Mouse (Mus musculus) forebrain, embryonic 16.5 days (tissue): Measurements from ENCODE around the gene C1ra. TPM values are rescaled to one million over a fixed set of nuclear protein-coding genes. Genes with fewer than 3 reads are reported as not detected.
"Not testable (repeated sequence)": the region's sequence is repeated elsewhere in the genome, so short reads cannot be mapped to it uniquely, and the experiment has no call there.

Experiments
- ATAC-seq: fragments of 200-750 bp; cut with Nextera tagmentation; 2 replicates; pipeline ENCODE4 v1.8.0; 2017; ENCODE audit warnings: mild to moderate bottlenecking, moderate library complexity
- H3K27ac ChIP-seq: fragments of 300-500 bp; sonication (generic); 2 replicates; pipeline ENCODE4 v1.5.1; 2014; ENCODE audit warnings: low read length, control low read depth
- H3K27me3 ChIP-seq: fragments of 300-500 bp; sonication (generic); replicated peaks from 2 replicates; pipeline ENCODE4 v1.6.1; 2014; ENCODE audit warnings: low read length; ENCODE audit not compliant: control insufficient read depth, insufficient read depth
- H3K36me3 ChIP-seq: fragments of 300-500 bp; sonication (generic); 2 replicates; pipeline ENCODE4 v1.6.1; 2014; ENCODE audit not compliant: control insufficient read depth, insufficient read depth
- H3K4me1 ChIP-seq: fragments of 300-500 bp; sonication (generic); replicated peaks from 2 replicates; pipeline ENCODE4 v1.6.1; 2014; ENCODE audit warnings: low read length; ENCODE audit not compliant: control insufficient read depth, insufficient read depth
- H3K4me2 ChIP-seq: fragments of 300-500 bp; sonication (generic); 2 replicates; pipeline ENCODE4 v1.6.1; 2014; ENCODE audit warnings: mild to moderate bottlenecking, low read length, control low read depth
- H3K4me3 ChIP-seq: fragments of 300-500 bp; sonication (generic); replicated peaks from 2 replicates; pipeline ENCODE4 v1.5.1; 2014; ENCODE audit warnings: mild to moderate bottlenecking, low read length, control low read depth
- H3K9ac ChIP-seq: fragments of 300-500 bp; sonication (generic); replicated peaks from 2 replicates; pipeline ENCODE4 v1.6.1; 2014; ENCODE audit warnings: low read depth, low read length, control low read depth
- H3K9me3 ChIP-seq: fragments of 300-500 bp; sonication (generic); 2 replicates; pipeline ENCODE4 v1.6.1; 2016; ENCODE audit warnings: low read length; ENCODE audit not compliant: control insufficient read depth
- WGBS: fragments of 180-500 bp; shearing (Covaris S2); extraction: QIAGEN DNeasy Blood & Tissue Kit; methylation state at CpG from one replicate; pipeline ENCODE4 v1.1.7; 2014; 5-methylcytosine and 5-hydroxymethylcytosine counted together
- polyA plus RNA-seq: library from polyadenylated mRNA; unstranded; fragments of >200 nt; fragmentation: Nextera tagmentation; extraction: Ambion mirVana; gene quantifications from 2 replicates; pipeline ENCODE4 v1.2.1, GENCODE M21; 2015

C1ra gene
- polyA plus RNA-seq: 0.11 and 0.55 TPM in 2 replicates

DNA sequence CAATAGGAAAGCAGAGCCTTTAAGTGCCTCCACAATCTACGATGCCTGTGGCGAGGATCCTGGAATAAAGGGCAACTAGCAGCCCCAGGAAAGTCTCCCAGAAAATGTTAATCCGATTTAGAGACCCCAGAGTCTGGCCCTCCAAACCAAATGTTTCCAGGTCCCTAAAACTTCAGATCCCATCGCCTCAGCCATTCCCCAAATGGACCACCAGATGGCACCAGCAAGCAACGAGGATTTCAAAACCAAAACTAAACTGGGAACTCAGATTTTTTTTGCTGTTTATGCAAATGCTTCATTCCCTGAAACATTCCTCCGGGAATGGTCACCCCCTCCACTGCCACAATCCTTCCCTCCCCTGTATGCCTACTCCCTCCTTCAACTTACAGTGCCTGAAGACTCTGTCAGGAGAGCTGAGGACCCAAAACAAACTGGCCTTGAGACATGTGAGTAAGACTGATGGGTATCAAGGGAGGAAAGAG is at the start of gene C1ra:
C1ra (plus strand) TSS at position 51 of the 482 bp plus-strand sequence.
- no peaks in the 10 kb centered on the region for H3K27me3 ChIP-seq
- H3K4me2 ChIP-seq: peak within 1 kb of the TSS; percentile 32
- WGBS: 7% methylated on average over 6 of the region's 6 CpGs
- H3K4me1 ChIP-seq: no peaks in the 10 kb centered on the region
- no peaks in the 10 kb centered on the region for H3K36me3 ChIP-seq
- H3K27ac ChIP-seq: no peak within 1 kb of the TSS
- no peaks in the 10 kb centered on the region for H3K9me3 ChIP-seq
- H3K4me3 ChIP-seq: no peak within 1 kb of the TSS
- ATAC-seq: no peak
- no peak within 1 kb of the TSS for H3K9ac ChIP-seq

DNA sequence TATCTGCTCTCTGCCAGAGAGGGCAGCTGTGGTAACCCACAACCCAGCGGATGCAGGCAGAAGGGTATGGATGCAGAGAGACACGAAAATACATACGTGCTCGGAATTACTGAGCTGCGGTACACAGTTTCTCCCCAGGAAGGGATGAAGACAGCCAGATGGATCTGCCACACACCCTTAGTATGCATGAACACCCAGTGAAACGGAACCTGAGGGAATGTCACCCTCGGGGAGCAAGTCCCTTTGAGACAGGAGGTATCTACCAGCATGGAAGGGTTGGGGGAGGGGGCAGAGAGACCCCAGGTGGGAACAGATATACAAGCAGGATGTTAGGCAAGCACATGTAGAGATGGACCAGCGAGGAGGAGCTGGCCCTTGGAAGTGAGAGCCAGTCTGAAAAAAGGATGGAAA is 48.3 kb upstream of the C1ra start:
- peak overlapping the region; percentile 79 for H3K9ac ChIP-seq
- peak overlapping the region; percentile 62 for H3K4me3 ChIP-seq
- no peaks in the 10 kb centered on the region for H3K9me3 ChIP-seq
- no peaks in the 10 kb centered on the region for H3K27me3 ChIP-seq
- peaks cover 11% of the 10 kb centered on the region for H3K4me1 ChIP-seq
- ATAC-seq: peak; percentile 18
- H3K36me3 ChIP-seq: no peaks in the 10 kb centered on the region
- 20% methylated on average over 8 of the region's 8 CpGs for WGBS
- peak overlapping the region; percentile 86 for H3K4me2 ChIP-seq
- peak overlapping the region; percentile 72; the same call in 1 of the 2 replicates for H3K27ac ChIP-seq

DNA sequence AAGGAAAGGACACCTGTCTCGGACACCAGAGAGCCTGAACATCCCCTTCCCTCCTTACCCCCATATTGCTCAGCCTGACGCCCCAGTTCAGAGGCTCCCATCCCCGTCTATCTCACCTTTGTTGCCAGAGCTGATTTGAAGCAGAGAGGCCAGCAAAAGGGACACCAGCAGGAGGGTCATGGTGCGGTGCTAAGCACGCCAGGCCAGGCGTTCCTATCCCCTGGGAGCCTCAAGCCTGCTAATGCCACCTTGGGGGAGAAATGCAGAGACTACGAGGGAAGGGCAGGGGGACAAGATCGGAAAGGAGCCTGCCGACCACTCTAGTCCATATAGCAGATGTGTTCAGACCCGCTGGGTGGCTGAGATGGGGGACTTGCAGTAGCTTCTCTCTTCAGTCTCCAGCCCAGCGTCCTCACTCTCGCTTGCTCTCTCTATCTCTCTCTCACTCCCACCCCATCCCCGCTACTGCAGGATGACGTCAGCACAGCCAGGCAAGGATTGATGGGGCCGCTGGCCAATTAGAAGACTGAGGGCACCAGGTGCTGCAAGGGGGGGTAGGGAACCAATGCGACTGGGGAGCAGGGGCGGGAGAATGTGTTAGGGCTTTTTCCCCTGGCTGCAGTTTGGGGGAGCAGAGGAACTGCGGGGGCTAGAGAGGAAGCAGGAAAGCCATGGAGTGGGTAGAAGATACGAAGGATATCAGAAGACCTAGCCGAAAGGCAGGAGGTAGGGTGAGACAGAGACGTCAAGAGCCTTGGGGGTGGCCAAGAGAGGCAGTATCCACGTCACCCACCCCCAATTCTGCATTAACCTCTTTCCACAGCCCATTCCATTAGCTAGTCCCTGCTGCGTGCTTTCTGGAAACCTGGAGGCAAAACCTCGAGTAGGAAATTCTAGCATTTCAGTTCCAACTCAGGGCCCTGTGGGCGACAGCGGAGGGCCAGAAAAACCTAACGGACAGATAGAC is 47.6 kb upstream of the C1ra start, which contains the start of gene Clstn3:
Clstn3 (minus strand) TSS at position 490 of the 967 bp plus-strand sequence.
- 3% methylated on average over 27 of the region's 27 CpGs for WGBS
- Histone ChIP-seq H3K4me3 (peak within 1 kb of the TSS; percentile 62), H3K27me3 (no peaks in the 10 kb centered on the region), H3K9me3 (no peaks in the 10 kb centered on the region), H3K27ac (peak within 1 kb of the TSS; percentile 81), H3K4me2 (peak within 1 kb of the TSS; percentile 86), H3K4me1 (peaks cover 11% of the 10 kb centered on the region), H3K9ac (peak within 1 kb of the TSS; percentile 79), H3K36me3 (no peaks in the 10 kb centered on the region)
- peak; percentile 98 for ATAC-seq

DNA sequence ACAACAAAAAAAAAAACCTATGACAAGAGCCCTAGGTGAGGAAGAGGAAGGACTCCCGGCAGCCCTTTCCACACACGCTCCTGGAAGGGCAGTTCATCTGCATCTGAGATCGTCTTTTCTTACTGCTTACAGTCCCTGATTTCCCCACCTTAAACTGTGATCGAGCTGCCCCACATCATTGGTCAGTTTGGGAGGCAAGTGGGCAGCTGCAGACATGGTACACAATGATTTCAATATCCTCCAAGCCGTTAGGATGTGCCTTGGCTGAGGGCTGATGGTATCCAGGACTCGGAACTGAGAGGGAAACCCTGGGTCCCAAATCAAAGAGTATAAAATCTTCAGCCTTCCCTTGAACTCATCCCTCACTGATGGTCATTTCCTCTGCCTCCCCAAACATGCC is 46.9 kb upstream of the C1ra start:
- Histone ChIP-seq H3K9me3 (no peaks in the 10 kb centered on the region), H3K9ac (peak overlapping the region; percentile 79), H3K4me1 (peaks cover 11% of the 10 kb centered on the region), H3K4me3 (peak overlapping the region; percentile 62), H3K4me2 (peak overlapping the region; percentile 86), H3K36me3 (no peaks in the 10 kb centered on the region), H3K27ac (peak overlapping the region; percentile 81), H3K27me3 (no peaks in the 10 kb centered on the region)
- 33% methylated on average over 6 of the region's 6 CpGs for WGBS
- no peak for ATAC-seq

DNA sequence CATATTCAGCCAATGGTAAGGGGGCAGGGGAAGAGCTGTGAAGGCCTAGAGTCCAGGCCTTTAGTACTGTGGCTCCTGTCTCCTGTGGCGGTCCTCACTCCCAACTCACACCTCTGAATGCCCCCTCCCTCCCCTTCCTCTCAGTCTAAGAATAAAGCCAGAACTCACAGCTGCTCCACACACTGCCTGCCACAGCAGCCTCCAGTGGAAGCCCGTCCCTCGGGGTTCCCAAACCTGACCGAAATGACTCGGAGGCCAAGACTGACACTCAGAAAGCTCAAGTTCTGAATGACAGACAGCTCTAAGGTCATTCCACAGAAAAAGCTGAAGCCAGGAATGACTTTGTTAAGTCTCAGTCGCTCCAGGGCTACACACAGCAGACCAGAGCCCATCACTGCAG is 46.5 kb upstream of the C1ra start:
- no peaks in the 10 kb centered on the region for H3K27me3 ChIP-seq
- no peak for ATAC-seq
- H3K36me3 ChIP-seq: no peaks in the 10 kb centered on the region
- no peaks in the 10 kb centered on the region for H3K9me3 ChIP-seq
- H3K27ac ChIP-seq: no peak overlapping the region
- no peak overlapping the region for H3K4me3 ChIP-seq
- no peak overlapping the region for H3K9ac ChIP-seq
- H3K4me2 ChIP-seq: no peak overlapping the region
- H3K4me1 ChIP-seq: peaks cover 11% of the 10 kb centered on the region
- 86% methylated on average over 6 of the region's 6 CpGs for WGBS

DNA sequence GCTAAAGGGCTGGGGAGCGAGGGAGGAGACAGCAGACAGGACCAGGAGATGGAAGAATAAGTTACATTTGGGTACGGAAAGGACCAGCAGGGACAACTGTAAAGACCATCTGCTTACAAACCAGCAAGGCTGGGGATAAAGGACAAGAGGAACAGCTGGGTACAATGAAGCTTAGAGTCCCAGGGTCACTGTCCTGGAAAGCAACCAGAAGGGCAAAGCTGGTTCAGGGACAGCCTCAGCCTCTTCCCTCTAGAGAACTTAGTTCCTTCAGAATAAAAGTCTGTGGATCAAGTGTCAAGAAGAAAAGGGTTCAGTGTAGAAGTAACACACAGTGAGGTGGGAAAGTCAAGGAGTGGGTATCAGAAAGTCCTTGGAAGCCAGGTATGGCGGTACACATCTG is 41.1 kb upstream of the C1ra start:
- WGBS: 89% methylated on average over 3 of the region's 3 CpGs

DNA sequence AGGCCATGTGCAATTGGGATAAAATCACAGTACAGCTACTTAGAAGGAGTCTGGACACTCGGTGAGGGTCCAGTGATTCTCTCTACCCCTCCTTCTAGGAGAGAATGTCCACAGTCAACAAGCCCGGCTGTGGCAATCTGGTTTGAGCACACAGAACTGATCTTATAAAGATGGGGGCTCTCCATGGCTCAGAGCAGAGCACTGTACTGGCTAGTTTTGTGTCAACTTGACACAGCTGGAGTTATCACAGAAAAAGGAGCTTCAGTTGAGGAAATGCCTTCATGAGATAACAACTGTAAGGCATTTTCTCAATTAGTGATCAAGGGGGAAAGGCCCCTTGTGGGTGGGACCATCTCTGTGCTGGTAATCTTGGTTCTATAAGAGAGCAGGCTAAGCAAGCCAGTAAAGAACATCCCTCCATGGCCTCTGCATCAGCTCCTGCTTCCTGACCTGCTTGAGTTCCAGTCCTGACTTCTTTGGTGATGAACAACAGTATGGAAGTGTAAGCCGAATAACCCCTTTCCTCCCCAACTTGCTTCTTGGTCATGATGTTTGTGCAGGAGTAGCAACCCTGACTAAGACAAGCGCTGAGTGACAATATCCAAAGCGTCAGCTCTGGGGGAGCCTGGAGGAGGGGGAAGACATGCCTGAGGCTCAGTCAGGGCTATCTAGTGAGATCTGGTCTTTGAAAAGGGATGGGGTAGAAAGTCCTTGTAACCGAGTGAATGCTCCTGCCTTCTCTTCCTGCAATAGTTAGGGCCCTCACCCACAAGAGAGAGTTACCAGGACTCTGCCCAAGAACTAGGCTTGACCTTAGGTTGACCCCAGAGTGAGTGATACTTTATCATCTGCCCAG is 40.2 kb upstream of the C1ra start:
- H3K4me3 ChIP-seq, H3K27me3 ChIP-seq, H3K9me3 ChIP-seq, H3K36me3 ChIP-seq, H3K27ac ChIP-seq, H3K4me2 ChIP-seq, H3K9ac ChIP-seq, ATAC-seq, H3K4me1 ChIP-seq: not testable (repeated sequence)
- WGBS: 85% methylated on average over 6 of the region's 6 CpGs

More for the DNA sequence above, 41.1 kb upstream of the C1ra start:
- Histone ChIP-seq H3K27me3 (no peaks in the 10 kb centered on the region), H3K4me3 (no peak overlapping the region), H3K36me3 (no peaks in the 10 kb centered on the region), H3K9ac (no peak overlapping the region), H3K4me1 (no peaks in the 10 kb centered on the region), H3K4me2 (no peak overlapping the region), H3K9me3 (no peaks in the 10 kb centered on the region), H3K27ac (no peak overlapping the region)
- no peak for ATAC-seq

DNA sequence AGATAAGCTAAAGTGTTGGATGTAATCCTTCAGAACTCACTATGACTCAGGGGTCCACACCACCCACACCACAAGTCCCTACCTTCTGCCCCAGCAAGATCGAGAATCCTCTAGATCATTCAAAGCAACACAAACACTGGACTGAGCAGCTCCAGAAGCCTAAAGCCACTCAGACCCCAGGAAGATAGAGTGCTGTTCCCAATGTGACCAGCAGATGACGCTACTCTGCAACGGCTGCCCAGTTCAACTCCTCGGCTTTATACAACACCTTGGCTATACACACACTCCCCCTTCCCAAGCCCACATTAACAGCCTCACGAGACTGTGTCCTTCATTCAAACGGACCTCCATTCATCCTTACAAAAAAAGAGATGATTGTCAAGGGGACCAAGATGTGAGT is 39.4 kb upstream of the C1ra start:
- no peak for ATAC-seq
- Histone ChIP-seq H3K9ac (no peak overlapping the region), H3K36me3 (no peaks in the 10 kb centered on the region), H3K27me3 (no peaks in the 10 kb centered on the region), H3K4me3 (no peak overlapping the region), H3K9me3 (no peaks in the 10 kb centered on the region), H3K27ac (no peak overlapping the region), H3K4me2 (no peak overlapping the region), H3K4me1 (no peaks in the 10 kb centered on the region)
- WGBS: 30% methylated on average over 6 of the region's 6 CpGs

DNA sequence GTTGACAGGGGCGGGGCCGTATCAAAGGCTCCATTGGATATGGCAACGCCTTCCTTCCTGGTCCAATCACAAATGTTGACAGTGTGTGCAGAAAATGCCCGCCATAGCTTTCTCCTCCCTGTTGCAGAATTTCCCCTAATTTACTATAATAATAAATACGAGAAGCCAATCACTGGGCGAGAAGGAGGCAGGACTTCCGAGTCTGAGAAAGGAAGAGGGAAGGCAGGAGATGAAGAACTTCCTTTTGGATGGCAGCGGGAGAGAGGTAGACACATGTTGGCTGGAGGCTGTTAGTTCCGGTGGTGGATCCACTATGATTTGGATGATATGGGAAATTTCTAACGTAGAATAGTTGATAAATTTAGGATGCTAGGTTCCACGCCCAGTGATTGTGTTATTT is 37.6 kb upstream of the C1ra start:
- Histone ChIP-seq H3K36me3 (no peaks in the 10 kb centered on the region), H3K9me3 (no peaks in the 10 kb centered on the region), H3K4me2 (no peak overlapping the region), H3K27ac (no peak overlapping the region), H3K4me3 (no peak overlapping the region), H3K27me3 (no peaks in the 10 kb centered on the region), H3K4me1 (no peaks in the 10 kb centered on the region), H3K9ac (no peak overlapping the region)
- 88% methylated on average over 11 of the region's 11 CpGs for WGBS
- no peak for ATAC-seq
